Mouse (Mus musculus): ENCODE measurements at regions not wholly inside any gene's neighbourhood (a gene's known extent, or its start where the extent isn't known, plus 50 kb on each side); places are given as distances from the start of the nearest gene placed in this dataset.

DNA sequence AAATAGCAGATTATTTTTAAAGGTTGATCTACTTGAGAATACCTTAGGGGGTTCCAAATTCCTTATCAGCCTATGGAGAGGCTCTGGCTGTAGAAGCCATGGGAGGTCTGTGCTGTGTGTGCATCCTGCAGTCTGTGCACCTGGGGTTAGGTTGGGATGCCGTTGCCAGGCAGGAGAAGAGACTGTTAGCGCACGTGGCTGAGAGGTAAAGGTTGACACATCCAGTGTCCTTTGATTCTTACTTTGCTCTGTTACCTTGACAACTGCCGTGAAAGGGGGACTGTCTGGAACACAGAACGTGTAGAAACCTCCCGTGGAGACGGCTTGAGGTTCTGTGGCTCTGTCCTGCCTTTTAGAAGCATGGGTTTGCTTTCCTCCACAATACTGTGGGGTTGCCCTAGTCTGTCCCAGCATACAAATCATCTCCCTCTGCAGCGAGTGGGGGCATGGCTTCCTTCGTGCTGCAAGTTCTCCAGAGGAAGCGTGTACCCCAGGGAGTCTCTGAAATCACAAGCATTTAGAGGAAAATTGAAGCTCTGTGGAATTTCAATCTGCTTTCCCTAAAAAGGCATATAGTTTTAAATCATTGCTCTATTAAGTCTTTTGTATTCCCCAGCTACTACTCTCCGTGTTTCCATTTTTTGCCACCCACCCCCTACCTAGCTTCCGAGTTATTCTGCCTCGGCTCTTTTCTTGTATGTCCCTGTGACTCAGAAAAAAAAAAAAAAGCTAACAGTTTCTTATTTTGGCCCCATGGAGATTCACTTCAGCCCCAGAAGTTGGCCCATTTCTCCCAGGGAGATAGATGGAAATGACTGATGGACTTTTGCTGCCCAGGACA, 63.8 kb upstream of the Pbx1 start:
- TF ChIP-seq HCFC1 (IDR thresholded peaks at IDR 0.05; ENCODE audit: low read depth, low read length) (no peak), RCOR1 (IDR thresholded peaks at IDR 0.05; ENCODE audit: low read depth, low read length) (no peak), EP300 (IDR thresholded peaks at IDR 0.05; ENCODE audit: low read depth in 1 of 2, low read length in 2 of 2) (no peak), ZMIZ1 (IDR thresholded peaks at IDR 0.05; ENCODE audit: low read depth, low read length) (no peak), ELF1 (IDR thresholded peaks at IDR 0.05; ENCODE audit: low read depth, low read length) (no peak), POLR2AphosphoS5 (IDR thresholded peaks at IDR 0.05; ENCODE audit: borderline replicate concordance, low read depth, low read length) (no peak), TAL1 (IDR thresholded peaks at IDR 0.05; ENCODE audit: low read length) (no peak), ZKSCAN1 (IDR thresholded peaks at IDR 0.05; ENCODE audit: low read depth, low read length) (no peak), SIN3A (IDR thresholded peaks at IDR 0.05; ENCODE audit: low read length) (no peak), ZC3H11A (IDR thresholded peaks at IDR 0.05; ENCODE audit: low read depth, low read length) (no peak), KAT2A (conservative IDR thresholded peaks at IDR 0.05; ENCODE audit: low read depth, low read length) (no peak), CTCF (IDR thresholded peaks at IDR 0.05 in 2 of 3, conservative IDR thresholded peaks at IDR 0.05 in 1 of 3; ENCODE audit: control insufficient read depth in 1 of 3, insufficient read depth in 1 of 3, low read depth in 2 of 3, low read length in 3 of 3, poor library complexity in 1 of 3, severe bottlenecking in 1 of 3) (no peak), MYB (IDR thresholded peaks at IDR 0.05; ENCODE audit: low read depth, low read length) (no peak), MAZ (IDR thresholded peaks at IDR 0.05; ENCODE audit: low read depth, low read length) (no peak), NRF1 (IDR thresholded peaks at IDR 0.05; ENCODE audit: insufficient read depth, low read depth, low read length, poor library complexity, severe bottlenecking) (no peak), ETS1 (IDR thresholded peaks at IDR 0.05; ENCODE audit: low read depth, low read length) (no peak)
- DNase-seq (ENCODE audit: low read depth, low spot score) = no peak
- H3K27ac ChIP-seq (ENCODE audit: control insufficient read depth, low read depth, low read length) = no peak overlapping the region

DNA sequence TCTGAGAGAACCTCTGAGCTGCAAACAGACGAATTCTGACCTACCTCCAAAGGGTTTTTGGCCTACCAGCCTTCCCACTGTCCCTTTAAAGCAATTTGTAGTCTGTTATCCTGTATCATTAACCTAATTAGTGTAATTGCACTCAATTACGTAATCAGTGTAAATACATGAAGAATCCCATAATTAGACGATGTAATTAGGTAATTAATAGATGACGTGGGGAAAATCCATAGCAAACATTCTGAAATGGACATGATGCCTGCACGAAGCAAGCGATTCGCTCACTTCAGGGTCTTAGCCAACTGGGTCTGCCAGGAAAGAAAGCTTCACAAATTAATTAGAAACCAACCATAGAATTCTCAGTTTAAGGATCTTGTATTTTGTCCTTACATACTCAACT, 55.4 kb upstream of the Pbx1 start:
- TF ChIP-seq CTCF (IDR thresholded peaks at IDR 0.05 in 2 of 3, conservative IDR thresholded peaks at IDR 0.05 in 1 of 3; ENCODE audit: control insufficient read depth in 1 of 3, insufficient read depth in 1 of 3, low read depth in 2 of 3, low read length in 3 of 3, poor library complexity in 1 of 3, severe bottlenecking in 1 of 3) (no peak), SIN3A (IDR thresholded peaks at IDR 0.05; ENCODE audit: low read length) (no peak), TCF12 (IDR thresholded peaks at IDR 0.05; ENCODE audit: low read depth, low read length) (no peak), HCFC1 (IDR thresholded peaks at IDR 0.05; ENCODE audit: low read depth, low read length) (no peak), USF1 (IDR thresholded peaks at IDR 0.05; ENCODE audit: low read depth, low read length) (no peak), MYC (IDR thresholded peaks at IDR 0.05; ENCODE audit: low read depth, low read length) (no peak), POLR2AphosphoS2 (IDR thresholded peaks at IDR 0.05; ENCODE audit: low read length) (no peak), E2F4 (IDR thresholded peaks at IDR 0.05; ENCODE audit: borderline replicate concordance, low read depth, low read length) (no peak), JUND (IDR thresholded peaks at IDR 0.05; ENCODE audit: low read depth, low read length) (no peak), ZMIZ1 (IDR thresholded peaks at IDR 0.05; ENCODE audit: low read depth, low read length) (no peak), RCOR1 (IDR thresholded peaks at IDR 0.05; ENCODE audit: low read depth, low read length) (no peak), ZKSCAN1 (IDR thresholded peaks at IDR 0.05; ENCODE audit: low read depth, low read length) (no peak), GATA1 (IDR thresholded peaks at IDR 0.05; ENCODE audit: low read depth, low read length) (no peak), SMC3 (IDR thresholded peaks at IDR 0.05; ENCODE audit: low read depth, low read length) (no peak), NELFE (IDR thresholded peaks at IDR 0.05; ENCODE audit: low read depth, low read length) (no peak), POLR2AphosphoS5 (IDR thresholded peaks at IDR 0.05; ENCODE audit: borderline replicate concordance, low read depth, low read length) (no peak)
- no peaks in the 10 kb centered on the region for H3K27me3 ChIP-seq (ENCODE audit: control insufficient read depth in 1 of 2, insufficient read depth in 2 of 2, low read length in 2 of 2)
- no peak for DNase-seq (ENCODE audit: low read depth, low spot score)
- H3K36me3 ChIP-seq (ENCODE audit: control insufficient read depth in 1 of 2, insufficient read depth in 2 of 2, low read length in 2 of 2) = no peaks in the 10 kb centered on the region
- no peaks in the 10 kb centered on the region for H3K79me2 ChIP-seq (ENCODE audit: control insufficient read depth, insufficient read depth, low read length, poor library complexity)
- H3K4me1 ChIP-seq (ENCODE audit: control insufficient read depth in 1 of 2, insufficient read depth in 2 of 2, low read length in 2 of 2) = no peaks in the 10 kb centered on the region
- no peak overlapping the region for H3K27ac ChIP-seq (ENCODE audit: control insufficient read depth, low read depth, low read length)
- no peaks in the 10 kb centered on the region for H3K9me3 ChIP-seq (replicated peaks; ENCODE audit: insufficient read depth, low read length)
- no peak overlapping the region for H3K4me3 ChIP-seq (ENCODE audit: control insufficient read depth in 1 of 2, insufficient read depth in 1 of 2, low read depth in 2 of 2, low read length in 2 of 2)
- no peak overlapping the region for H3K9ac ChIP-seq (ENCODE audit: control insufficient read depth, low read depth, low read length, poor library complexity, severe bottlenecking)

More for the DNA sequence above, 63.8 kb upstream of the Pbx1 start:
- H3K36me3 ChIP-seq (ENCODE audit: control insufficient read depth in 1 of 2, insufficient read depth in 2 of 2, low read length in 2 of 2) = no peaks in the 10 kb centered on the region
- no peaks in the 10 kb centered on the region for H3K9me3 ChIP-seq (replicated peaks; ENCODE audit: insufficient read depth, low read length)
- H3K79me2 ChIP-seq (ENCODE audit: control insufficient read depth, insufficient read depth, low read length, poor library complexity) = no peaks in the 10 kb centered on the region
- no peaks in the 10 kb centered on the region for H3K4me1 ChIP-seq (ENCODE audit: control insufficient read depth in 1 of 2, insufficient read depth in 2 of 2, low read length in 2 of 2)
- H3K4me3 ChIP-seq (ENCODE audit: control insufficient read depth in 1 of 2, insufficient read depth in 1 of 2, low read depth in 2 of 2, low read length in 2 of 2) = no peak overlapping the region
- H3K27me3 ChIP-seq (ENCODE audit: control insufficient read depth in 1 of 2, insufficient read depth in 2 of 2, low read length in 2 of 2) = no peaks in the 10 kb centered on the region
- H3K9ac ChIP-seq (ENCODE audit: control insufficient read depth, low read depth, low read length, poor library complexity, severe bottlenecking) = no peak overlapping the region

All from MEL (cell line).